ENCODE assay signal across 10 mouse cellular contexts in the genomic region with DNA sequence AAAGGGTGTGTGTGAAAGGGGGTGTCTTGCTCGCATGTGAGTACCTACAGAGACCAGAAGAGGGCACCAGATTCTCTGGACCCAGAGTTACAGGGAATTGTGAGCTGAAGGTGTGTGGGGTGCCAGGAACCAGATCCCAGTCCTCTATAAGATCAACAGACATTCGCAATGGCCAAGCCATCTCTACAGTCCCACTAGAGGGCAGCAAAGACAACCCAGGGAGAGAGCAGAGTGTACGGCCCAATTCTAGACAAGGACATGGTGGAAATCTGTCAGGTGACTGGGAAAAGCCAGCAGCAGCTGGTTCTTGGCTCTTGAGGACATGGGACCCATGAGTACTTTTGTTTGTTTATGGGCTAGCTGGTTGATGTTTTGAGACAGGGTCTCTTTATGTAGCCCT. TPM values are rescaled to one million over a fixed set of nuclear protein-coding genes. Genes with fewer than 3 reads are reported as not detected.
DNase-seq lines count a peak whose midpoint lies in the region; ATAC-seq and TF ChIP-seq lines count a peak whose summit lies in the region.
"Had no signal": no experiment of that assay in that cellular context is flagged by ENCODE, and none has a peak within 500 bp of the region (broad histone marks: within the 10 kb centered on the region; RNA-seq: fewer than 3 reads in every experiment).

No protein-coding gene starts in this region.

- H3K4me1 ChIP-seq in heart, embryonic 10.5 days: no peaks in the 10 kb centered on the region
- H3K4me1 ChIP-seq in lung, adult 2 months (ENCODE audit: control insufficient read depth, insufficient read depth, low read length): no peaks in the 10 kb centered on the region
- H3K4me1 ChIP-seq: embryonic facial prominence, embryonic 15.5 days had no signal

- TF ChIP-seq POLR2A in lung, adult 2 months (IDR thresholded peaks at IDR 0.05; ENCODE audit: borderline replicate concordance, extremely low read depth, low read depth, low read length): no peak

- no peak overlapping the region for H3K4me3 ChIP-seq in heart, embryonic 10.5 days
- H3K4me3 ChIP-seq in lung, adult 2 months (replicated peaks; ENCODE audit: extremely low read depth, low read depth, low read length): no peak overlapping the region
- H3K4me3 ChIP-seq: embryonic facial prominence, embryonic 15.5 days had no signal

- intact Hi-C loops in heart, postnatal 14 days (cut with DNase I): no loop called here

- no peak overlapping the region for H3K27ac ChIP-seq in heart, embryonic 10.5 days
- H3K27ac ChIP-seq: embryonic facial prominence, embryonic 15.5 days; macrophage had no signal

- peak; percentile 78 for TF ChIP-seq CTCF in lung, adult 2 months (IDR thresholded peaks at IDR 0.05; ENCODE audit: insufficient read depth, low read length)

- peak; percentile 53 for ATAC-seq in CD4-positive, CD25-positive, alpha-beta regulatory T cell, adult 4 months
- ATAC-seq in activated CD4-positive, CD25-positive, alpha-beta regulatory T cell, adult 4 months: peak; percentile 49

- no peaks in the 10 kb centered on the region for H3K9me3 ChIP-seq in heart, embryonic 10.5 days
- H3K9me3 ChIP-seq: embryonic facial prominence, embryonic 15.5 days had no signal

- H3K36me3 ChIP-seq in heart, embryonic 10.5 days: peaks cover 8% of the 10 kb centered on the region; the same call in 1 of the 2 replicates

- DNase-seq in heart, postnatal 14 days: peak; percentile 27 to 46
- DNase-seq in heart, embryonic 10.5 days (ENCODE audit: low spot score): no peak
- DNase-seq in lung, adult 2 months: peak; percentile 35
- DNase-seq in yolk sac, embryonic 10.5 days (ENCODE audit: low spot score): peak; percentile 32
- no peak for DNase-seq in urinary bladder, adult 2 months (ENCODE audit: low spot score)
- DNase-seq in layer of hippocampus, postnatal 25 days (ENCODE audit: extremely low spot score in 1 of 2, low spot score in 1 of 2): no peak

- no peaks in the 10 kb centered on the region for H3K27me3 ChIP-seq in heart, embryonic 10.5 days (ENCODE audit: insufficient read depth, poor library complexity, severe bottlenecking)
- H3K27me3 ChIP-seq: embryonic facial prominence, embryonic 15.5 days had no signal

- WGBS in heart, embryonic 10.5 days: 60% methylated on average over 3 of the region's 3 CpGs
- 57% methylated on average over 3 of the region's 3 CpGs for WGBS in lung, adult 2 months

RNA-seq across cellular contexts. Expression of a gene that starts 10.5 kb away (rescaled TPM):
- total RNA-seq in heart, postnatal 14 days (2021): 10 to 100 TPM; 23.8 to 28.5 TPM
- 19.9 and 21.5 TPM in 2 replicates for polyA plus RNA-seq in heart, embryonic 10.5 days (2016; fragmentation: Nextera tagmentation; extraction: Ambion mirVana)
- polyA plus RNA-seq in CD4-positive, CD25-positive, alpha-beta regulatory T cell, adult 4 months (2017; shearing (Covaris generic)): 10 to 100 TPM; 15.4 to 20.9 TPM
- 10 to 100 TPM; 20.5 to 23.2 TPM for polyA plus RNA-seq in activated CD4-positive, CD25-positive, alpha-beta regulatory T cell, adult 4 months (2017; shearing (Covaris generic))
- polyA plus RNA-seq in lung, adult 2 months (2012; rRNA removed): 40.8 and 41.3 TPM in 2 replicates
- polyA plus RNA-seq in urinary bladder, adult 2 months (2012; rRNA removed): 34.3 and 37.0 TPM in 2 replicates
- 10 to 100 TPM; 11.4 to 13.2 TPM for total RNA-seq in layer of hippocampus, postnatal 25 days (2021)

RNA-seq across cellular contexts. Expression of a gene that starts 20.1 kb away (rescaled TPM):
- total RNA-seq in heart, postnatal 14 days (2021): 1 to 10 TPM; 2.3 to 2.6 TPM
- polyA plus RNA-seq in heart, embryonic 10.5 days (2016; fragmentation: Nextera tagmentation; extraction: Ambion mirVana): 0.87 and 0.95 TPM in 2 replicates
- polyA plus RNA-seq in CD4-positive, CD25-positive, alpha-beta regulatory T cell, adult 4 months (2017; shearing (Covaris generic)): under 1 TPM; 0.39 to 0.93 TPM
- polyA plus RNA-seq in activated CD4-positive, CD25-positive, alpha-beta regulatory T cell, adult 4 months (2017; shearing (Covaris generic)): under 1 TPM; 0.37 to 0.73 TPM
- 5.8 and 6.8 TPM in 2 replicates for polyA plus RNA-seq in lung, adult 2 months (2012; rRNA removed)
- polyA plus RNA-seq in urinary bladder, adult 2 months (2012; rRNA removed): 3.6 and 3.7 TPM in 2 replicates
- 10 to 100 TPM; 10.1 to 10.6 TPM for total RNA-seq in layer of hippocampus, postnatal 25 days (2021)

RNA-seq across cellular contexts. Expression of a gene that starts 20.2 kb away (rescaled TPM):
- total RNA-seq in heart, postnatal 14 days (2021): not detected
- polyA plus RNA-seq in heart, embryonic 10.5 days (2016; fragmentation: Nextera tagmentation; extraction: Ambion mirVana): 0.32 and 0.69 TPM in 2 replicates
- polyA plus RNA-seq in CD4-positive, CD25-positive, alpha-beta regulatory T cell, adult 4 months (2017; shearing (Covaris generic)): not detected
- not detected for polyA plus RNA-seq in activated CD4-positive, CD25-positive, alpha-beta regulatory T cell, adult 4 months (2017; shearing (Covaris generic))
- polyA plus RNA-seq in lung, adult 2 months (2012; rRNA removed): 0.53 and 1.4 TPM in 2 replicates
- polyA plus RNA-seq in urinary bladder, adult 2 months (2012; rRNA removed): 0.43 and 0.49 TPM in 2 replicates
- not detected for total RNA-seq in layer of hippocampus, postnatal 25 days (2021)
- polyA plus RNA-seq: macrophage had no signal

RNA-seq across cellular contexts. Expression of a gene that starts 23.3 kb away (rescaled TPM):
- 1 to 10 TPM; 2.2 to 4.3 TPM for total RNA-seq in heart, postnatal 14 days (2021)
- 18.0 and 18.6 TPM in 2 replicates for polyA plus RNA-seq in heart, embryonic 10.5 days (2016; fragmentation: Nextera tagmentation; extraction: Ambion mirVana)
- 1 to 10 TPM in 1 of 2 experiments, under 1 TPM in 1; 0.42 to 1.5 TPM for polyA plus RNA-seq in CD4-positive, CD25-positive, alpha-beta regulatory T cell, adult 4 months (2017; shearing (Covaris generic))
- 1 to 10 TPM in 1 of 2 experiments, under 1 TPM in 1; 0.91 to 2.3 TPM for polyA plus RNA-seq in activated CD4-positive, CD25-positive, alpha-beta regulatory T cell, adult 4 months (2017; shearing (Covaris generic))
- polyA plus RNA-seq in lung, adult 2 months (2012; rRNA removed): 9.8 and 12.6 TPM in 2 replicates
- polyA plus RNA-seq in urinary bladder, adult 2 months (2012; rRNA removed): 5.0 TPM in 2 replicates
- total RNA-seq in layer of hippocampus, postnatal 25 days (2021): 1 to 10 TPM; 5.8 to 5.9 TPM

RNA-seq across cellular contexts. Expression of a gene that starts 34.3 kb away (rescaled TPM):
- 1 to 10 TPM in 1 of 2 experiments, under 1 TPM in 1; 0.90 to 1.2 TPM for total RNA-seq in heart, postnatal 14 days (2021)
- 0.94 and 1.6 TPM in 2 replicates for polyA plus RNA-seq in heart, embryonic 10.5 days (2016; fragmentation: Nextera tagmentation; extraction: Ambion mirVana)
- polyA plus RNA-seq in CD4-positive, CD25-positive, alpha-beta regulatory T cell, adult 4 months (2017; shearing (Covaris generic)): under 1 TPM; 0.30 to 0.47 TPM
- polyA plus RNA-seq in activated CD4-positive, CD25-positive, alpha-beta regulatory T cell, adult 4 months (2017; shearing (Covaris generic)): 1 to 10 TPM in 1 of 2 experiments, under 1 TPM in 1; 0.27 to 1.4 TPM
- polyA plus RNA-seq in lung, adult 2 months (2012; rRNA removed): 1.2 and 1.8 TPM in 2 replicates
- 0.62 and 1.2 TPM in 2 replicates for polyA plus RNA-seq in urinary bladder, adult 2 months (2012; rRNA removed)
- 10 to 100 TPM; 27.4 to 29.8 TPM for total RNA-seq in layer of hippocampus, postnatal 25 days (2021)

Comparison
In these comparisons a context has a peak if more than half of its experiments do, and no peak if none do; other contexts are left out.
1. DNase-seq: peak in heart, postnatal 14 days (2 of 2), lung, adult 2 months (single experiment) and yolk sac, embryonic 10.5 days (single experiment); none in heart, embryonic 10.5 days (single experiment), urinary bladder, adult 2 months (single experiment) and layer of hippocampus, postnatal 25 days (0 of 2).